Mouse (Mus musculus) limb, embryonic 14.5 days (tissue): ENCODE measurements around the gene Net1. TPM values are rescaled to one million over a fixed set of nuclear protein-coding genes. Genes with fewer than 3 reads are reported as not detected.
"Not testable (repeated sequence)": the region's sequence is repeated elsewhere in the genome, so short reads cannot be mapped to it uniquely, and the experiment has no call there.

Source experiments
- ATAC-seq: fragments of 200-750 bp; cut with Nextera tagmentation; 2 replicates; pipeline ENCODE4 v1.8.0; 2017; ENCODE audit warnings: low read depth, moderate number of reproducible peaks, moderate TSS enrichment; ENCODE audit not compliant: low FRiP score
- DNase-seq: peaks from one replicate; pipeline ENCODE4 v3.0.0-alpha.2; 2015; ENCODE audit warnings: low spot score
- H3K27ac ChIP-seq: fragments of 300-500 bp; sonication (generic); replicated peaks from 2 replicates; pipeline ENCODE4 v1.5.1; 2014; ENCODE audit warnings: low read depth, mild to moderate bottlenecking, low read length, moderate library complexity, mixed read lengths
- H3K27me3 ChIP-seq: fragments of 300-500 bp; sonication (generic); 2 replicates; pipeline ENCODE4 v1.6.1; 2014; ENCODE audit warnings: low read length, mixed read lengths; ENCODE audit not compliant: control insufficient read depth, insufficient read depth
- H3K36me3 ChIP-seq: fragments of 300-500 bp; sonication (generic); 2 replicates; pipeline ENCODE4 v1.6.1; 2014; ENCODE audit warnings: mild to moderate bottlenecking, low read length, moderate library complexity, mixed read lengths; ENCODE audit not compliant: control insufficient read depth, insufficient read depth
- H3K4me1 ChIP-seq: fragments of 300-500 bp; sonication (generic); 2 replicates; pipeline ENCODE4 v1.6.1; 2014; ENCODE audit warnings: antibody characterized with exemption, low read length, mixed read lengths; ENCODE audit not compliant: control insufficient read depth, insufficient read depth
- H3K4me2 ChIP-seq: fragments of 300-500 bp; sonication (generic); replicated peaks from 2 replicates; pipeline ENCODE4 v1.6.1; 2014; ENCODE audit warnings: low read depth, mild to moderate bottlenecking, low read length, moderate library complexity; ENCODE audit not compliant: severe bottlenecking
- H3K4me3 ChIP-seq: fragments of 300-500 bp; sonication (generic); replicated peaks from 2 replicates; pipeline ENCODE4 v1.5.1; 2014; ENCODE audit warnings: low read length
- H3K9ac ChIP-seq: fragments of 300-500 bp; sonication (generic); 2 replicates; pipeline ENCODE4 v1.6.1; 2014; ENCODE audit warnings: mild to moderate bottlenecking, low read depth, low read length, moderate library complexity; ENCODE audit not compliant: severe bottlenecking
- H3K9me3 ChIP-seq: fragments of 300-500 bp; sonication (generic); 2 replicates; pipeline ENCODE4 v1.6.1; 2016; ENCODE audit warnings: low read length; ENCODE audit not compliant: control insufficient read depth
- POLR2A ChIP-seq: fragments of 200-500 bp; IDR thresholded peaks from 2 replicates; pipeline ENCODE4 v1.8.0; 2012; ENCODE audit warnings: inconsistent platforms, mild to moderate bottlenecking, moderate library complexity, borderline replicate concordance; ENCODE audit not compliant: insufficient read depth, insufficient read length; ENCODE audit errors: extremely low read depth
- WGBS: fragments of 180-500 bp; shearing (Covaris S2); extraction: QIAGEN DNeasy Blood & Tissue Kit; methylation state at CpG from one replicate; pipeline ENCODE4 v1.1.7; 2014; 5-methylcytosine and 5-hydroxymethylcytosine counted together
- polyA plus RNA-seq, 2 experiments: library from polyadenylated mRNA; depleted of rRNA in 1 of 2; stranded (reverse) in 1 of 2; unstranded in 1 of 2; fragments of >200 nt; fragmentation: Nextera tagmentation in 1 of 2; extraction: Ambion mirVana in 1 of 2; gene quantifications; 2 replicates each; pipeline versions ENCODE4 v1.2.1 to v1.2.3; 2012 to 2014

Gene Net1
- polyA plus RNA-seq, 2 experiments, result 71.8 to 115 TPM

DNA sequence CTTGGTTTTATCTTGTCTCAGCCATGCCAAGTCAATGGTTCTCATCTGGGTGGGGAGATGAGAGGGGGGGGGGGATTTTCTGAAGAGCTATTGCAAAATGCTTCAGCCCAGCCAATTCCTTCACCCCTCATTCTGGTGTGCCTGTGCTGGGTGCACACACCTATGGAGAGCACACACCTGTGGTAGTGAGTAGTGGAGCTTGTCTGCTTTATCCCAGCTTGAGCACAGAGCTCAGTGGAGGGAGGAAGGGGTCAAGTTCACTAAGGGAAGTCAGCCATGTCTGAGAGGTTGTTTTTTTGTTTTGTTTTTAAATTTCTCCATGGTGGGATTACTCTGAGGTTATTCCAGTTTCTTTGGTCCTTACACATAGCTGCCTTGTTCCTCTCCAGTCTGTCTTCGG lies 61.8 kb downstream of the Net1 start:
- no peak overlapping the region for H3K4me3 ChIP-seq
- TF ChIP-seq POLR2A, result no peak
- H3K36me3 ChIP-seq, result no peaks in the 10 kb centered on the region
- no peak overlapping the region for H3K9ac ChIP-seq
- H3K27ac ChIP-seq, result no peak overlapping the region
- no peak for ATAC-seq
- no peaks in the 10 kb centered on the region for H3K27me3 ChIP-seq
- H3K4me2 ChIP-seq, result no peak overlapping the region
- H3K9me3 ChIP-seq, result no peaks in the 10 kb centered on the region
- DNase-seq, result no peak
- 85% methylated on average over 1 of the region's 1 CpGs for WGBS
- no peaks in the 10 kb centered on the region for H3K4me1 ChIP-seq

GRCm38 (mm10) chr13:3854856-3855255 lies 63.2 kb downstream of the Net1 start:
- ATAC-seq (no peak), DNase-seq (no peak)
- H3K36me3 ChIP-seq, result no peaks in the 10 kb centered on the region
- H3K27me3 ChIP-seq, result no peaks in the 10 kb centered on the region
- no peaks in the 10 kb centered on the region for H3K4me1 ChIP-seq
- H3K9me3 ChIP-seq, result no peaks in the 10 kb centered on the region
- H3K27ac ChIP-seq, result no peak overlapping the region
- no peak overlapping the region for H3K4me3 ChIP-seq
- no peak for TF ChIP-seq POLR2A
- no peak overlapping the region for H3K4me2 ChIP-seq
- H3K9ac ChIP-seq, result no peak overlapping the region
- 87% methylated on average over 2 of the region's 2 CpGs for WGBS

DNA sequence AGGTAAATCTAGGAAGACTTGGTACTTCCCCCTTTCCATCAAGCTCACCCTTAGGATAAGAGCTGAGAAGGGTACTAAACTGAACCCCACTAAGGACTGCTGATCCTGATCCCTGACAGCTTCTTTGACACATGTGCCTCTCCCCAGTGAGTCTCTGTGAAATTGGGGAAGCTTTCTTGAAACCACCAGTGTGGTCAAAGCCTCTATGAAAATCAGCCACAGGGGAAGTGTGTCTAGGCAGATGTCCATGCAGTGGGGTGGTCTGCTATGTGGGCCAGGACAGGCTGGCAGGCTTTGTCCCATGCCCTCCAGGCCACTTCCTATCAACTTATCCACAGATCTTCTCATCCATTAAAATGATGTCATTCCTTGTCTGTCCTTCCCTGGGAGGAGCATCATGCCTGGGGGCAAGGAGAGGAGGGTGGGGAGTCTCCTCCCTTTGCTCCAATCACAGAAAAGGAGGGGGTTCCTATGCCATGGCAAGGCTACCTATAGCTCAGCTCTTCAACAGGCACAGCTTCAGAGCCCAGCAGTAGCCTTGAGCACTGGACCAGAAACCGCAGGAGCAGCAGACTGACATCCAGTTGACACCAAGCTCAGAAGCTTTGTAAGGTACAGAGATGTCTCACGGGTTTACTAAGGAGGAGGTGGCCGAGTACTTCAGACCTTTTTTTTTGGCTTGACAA lies 64.2 kb downstream of the Net1 start, which contains the start of gene Calm5:
Gene Calm5 (plus strand): TSS at position 526 of the 686 bp plus-strand sequence.
- not testable (repeated sequence) for H3K4me1 ChIP-seq, H3K27ac ChIP-seq, H3K9me3 ChIP-seq, H3K27me3 ChIP-seq, H3K4me2 ChIP-seq, H3K4me3 ChIP-seq, H3K36me3 ChIP-seq, ATAC-seq, H3K9ac ChIP-seq, DNase-seq
- whole genome bisulfite sequencing, result 90% methylated on average over 3 of the region's 3 CpGs

GRCm38 (mm10) chr13:3850330-3850729 lies 67.7 kb downstream of the Net1 start:
- Histone ChIP-seq H3K4me1 (no peaks in the 10 kb centered on the region), H3K9me3 (no peaks in the 10 kb centered on the region), H3K27me3 (no peaks in the 10 kb centered on the region), H3K4me2 (no peak overlapping the region), H3K9ac (no peak overlapping the region), H3K4me3 (no peak overlapping the region), H3K36me3 (no peaks in the 10 kb centered on the region), H3K27ac (no peak overlapping the region)
- no peak for TF ChIP-seq POLR2A
- DNase-seq (no peak), ATAC-seq (no peak)
- 67% methylated on average over 1 of the region's 1 CpGs for WGBS

DNA sequence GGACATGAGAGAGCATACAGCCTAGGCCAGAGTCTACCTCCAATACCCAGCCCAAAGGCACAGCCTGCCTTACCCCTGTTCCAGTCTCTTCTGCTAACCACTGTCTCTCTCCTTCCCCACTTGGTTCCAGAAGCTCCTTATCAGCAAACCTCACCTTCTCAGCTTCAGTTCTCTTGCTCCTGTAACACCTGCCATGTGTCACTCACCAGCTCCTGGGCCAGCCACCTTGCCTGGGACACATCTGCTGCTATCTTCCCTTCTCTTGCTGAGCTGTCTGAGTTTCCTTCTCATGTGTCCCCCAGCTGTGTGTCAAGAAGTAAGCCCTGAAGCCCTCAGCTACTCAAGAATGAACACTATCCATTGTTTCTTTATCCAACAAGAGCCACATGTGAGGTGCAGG lies 77.4 kb downstream of the Net1 start:
- not testable (repeated sequence) for H3K4me2 ChIP-seq, H3K9ac ChIP-seq, ATAC-seq, H3K4me3 ChIP-seq, H3K4me1 ChIP-seq, DNase-seq, H3K36me3 ChIP-seq, H3K27me3 ChIP-seq, H3K27ac ChIP-seq, H3K9me3 ChIP-seq

- not testable (repeated sequence) for H3K27me3 ChIP-seq, ATAC-seq, DNase-seq, H3K36me3 ChIP-seq, H3K4me3 ChIP-seq, H3K9me3 ChIP-seq, H3K27ac ChIP-seq, H3K9ac ChIP-seq, H3K4me2 ChIP-seq, H3K4me1 ChIP-seq
Measured at GRCm38 (mm10) chr13:3837312-3837807, 80.7 kb downstream of the Net1 start, which contains the start of gene Calm4. Gene Calm4, plus strand, starts transcription at chr13:3837757.

DNA sequence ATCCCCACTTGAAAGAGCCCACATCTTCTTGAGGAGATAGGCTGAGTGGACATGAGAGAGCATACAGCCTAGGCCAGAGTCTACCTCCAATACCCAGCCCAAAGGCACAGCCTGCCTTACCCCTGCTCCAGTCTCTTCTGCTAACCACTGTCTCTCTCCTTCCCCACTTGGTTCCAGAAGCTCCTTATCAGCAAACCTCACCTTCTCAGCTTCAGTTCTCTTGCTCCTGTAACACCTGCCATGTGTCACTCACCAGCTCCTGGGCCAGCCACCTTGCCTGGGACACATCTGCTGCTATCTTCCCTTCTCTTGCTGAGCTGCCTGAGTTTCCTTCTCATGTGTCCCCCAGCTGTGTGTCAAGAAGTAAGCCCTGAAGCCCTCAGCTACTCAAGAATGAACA lies 84.4 kb downstream of the Net1 start:
- not testable (repeated sequence) for H3K4me2 ChIP-seq, ATAC-seq, H3K9ac ChIP-seq, DNase-seq, H3K4me1 ChIP-seq, H3K27ac ChIP-seq, H3K36me3 ChIP-seq, H3K9me3 ChIP-seq, H3K4me3 ChIP-seq, H3K27me3 ChIP-seq
